Mouse (Mus musculus): Measurements from ENCODE around the gene Krt17.
A peak's percentile ranks its signal among the peaks of the same experiment; 100 is the strongest.
"Not testable (repeated sequence)": the region's sequence is repeated elsewhere in the genome, so short reads cannot be mapped to it uniquely, and the experiment has no call there.

The Krt17 gene

GRCm38 (mm10) chr11:100260514-100261234, at the start of gene Krt17:
Gene Krt17, minus strand, starts transcription at chr11:100261029.
- DNase-seq (ENCODE audit: low spot score) = no peak

GRCm38 (mm10) chr11:100308672-100309071, 47.8 kb upstream of the Krt17 start:
- DNase-seq (ENCODE audit: low spot score) = not testable (repeated sequence)

GRCm38 (mm10) chr11:100307900-100308299, 47.1 kb upstream of the Krt17 start:
- DNase-seq (ENCODE audit: low spot score) = no peak

- DNase-seq (ENCODE audit: low spot score) = no peak
Observed at GRCm38 (mm10) chr11:100301292-100301691, 40.5 kb upstream of the Krt17 start.

GRCm38 (mm10) chr11:100300293-100300692, 39.5 kb upstream of the Krt17 start:
- peak; percentile 76 for DNase-seq (ENCODE audit: low spot score)

GRCm38 (mm10) chr11:100298274-100299036, 37.6 kb upstream of the Krt17 start:
- peak; percentile 88 for DNase-seq (ENCODE audit: low spot score)

- no peak for DNase-seq (ENCODE audit: low spot score)
Observed at GRCm38 (mm10) chr11:100297801-100298200, 37.0 kb upstream of the Krt17 start.

- DNase-seq (ENCODE audit: low spot score) = peak; percentile 91
Observed at GRCm38 (mm10) chr11:100295308-100295707, 34.5 kb upstream of the Krt17 start.

- DNase-seq (ENCODE audit: low spot score) = no peak
Observed at GRCm38 (mm10) chr11:100292884-100293283, 32.1 kb upstream of the Krt17 start.

GRCm38 (mm10) chr11:100290235-100290634, 29.4 kb upstream of the Krt17 start:
- DNase-seq (ENCODE audit: low spot score) = no peak

GRCm38 (mm10) chr11:100288942-100289341, 28.1 kb upstream of the Krt17 start:
- peak; percentile 76 for DNase-seq (ENCODE audit: low spot score)

GRCm38 (mm10) chr11:100287024-100287423, 26.2 kb upstream of the Krt17 start:
- peak; percentile 78 for DNase-seq (ENCODE audit: low spot score)

GRCm38 (mm10) chr11:100284988-100285387, 24.2 kb upstream of the Krt17 start:
- DNase-seq (ENCODE audit: low spot score) = no peak

GRCm38 (mm10) chr11:100282549-100282948, 21.7 kb upstream of the Krt17 start:
- DNase-seq (ENCODE audit: low spot score) = peak; percentile 93

GRCm38 (mm10) chr11:100281596-100282544, 21.0 kb upstream of the Krt17 start:
- peak; percentile 91 for DNase-seq (ENCODE audit: low spot score)

GRCm38 (mm10) chr11:100278759-100279158, 17.9 kb upstream of the Krt17 start:
- no peak for DNase-seq (ENCODE audit: low spot score)

GRCm38 (mm10) chr11:100277726-100278480, 17.1 kb upstream of the Krt17 start:
- no peak for DNase-seq (ENCODE audit: low spot score)

- DNase-seq (ENCODE audit: low spot score) = no peak
Observed at GRCm38 (mm10) chr11:100275466-100275865, 14.6 kb upstream of the Krt17 start.

GRCm38 (mm10) chr11:100274719-100275118, 13.9 kb upstream of the Krt17 start:
- no peak for DNase-seq (ENCODE audit: low spot score)

GRCm38 (mm10) chr11:100271878-100272277, 11.0 kb upstream of the Krt17 start:
- DNase-seq (ENCODE audit: low spot score) = no peak

- DNase-seq (ENCODE audit: low spot score) = no peak
Observed at GRCm38 (mm10) chr11:100269821-100270332, 9.0 kb upstream of the Krt17 start, which contains the start of gene Krt42. Gene Krt42, minus strand, starts transcription at chr11:100269871.
